Mouse (Mus musculus) stomach, postnatal 0 days (tissue): ENCODE measurements around the gene Zfp61. TPM values are rescaled to one million over a fixed set of nuclear protein-coding genes. Genes with fewer than 3 reads are reported as not detected.

ENCODE experiments used
- ATAC-seq: fragments of 200-750 bp; cut with Nextera tagmentation; 2 replicates; pipeline ENCODE4 v1.8.0; 2017; ENCODE audit not compliant: low FRiP score, low TSS enrichment
- DNase-seq: peaks from one replicate; pipeline ENCODE4 v3.0.0-alpha.2; 2016; ENCODE audit warnings: low spot score
- H3K27ac ChIP-seq: fragments of 300-500 bp; sonication (generic); replicated peaks from 2 replicates; pipeline ENCODE4 v1.5.1; 2014; ENCODE audit warnings: mild to moderate bottlenecking, control low read depth
- H3K27me3 ChIP-seq: fragments of 300-500 bp; sonication (generic); 2 replicates; pipeline ENCODE4 v1.6.1; 2014; ENCODE audit warnings: low read length; ENCODE audit not compliant: control insufficient read depth, insufficient read depth
- H3K36me3 ChIP-seq: fragments of 300-500 bp; sonication (generic); 2 replicates; pipeline ENCODE4 v1.6.1; 2014; ENCODE audit warnings: low read length, mixed read lengths; ENCODE audit not compliant: control insufficient read depth, insufficient read depth
- H3K4me1 ChIP-seq: fragments of 300-500 bp; sonication (generic); replicated peaks from 2 replicates; pipeline ENCODE4 v1.6.1; 2014; ENCODE audit warnings: antibody characterized with exemption; ENCODE audit not compliant: control insufficient read depth, insufficient read depth
- H3K4me2 ChIP-seq: fragments of 300-500 bp; sonication (generic); replicated peaks from 2 replicates; pipeline ENCODE4 v1.6.1; 2014; ENCODE audit warnings: low read depth, mild to moderate bottlenecking, control low read depth, moderate library complexity
- H3K4me3 ChIP-seq: fragments of 300-500 bp; sonication (generic); 2 replicates; pipeline ENCODE4 v1.5.1; 2014; ENCODE audit warnings: low read depth, low read length, control low read depth
- H3K9ac ChIP-seq: fragments of 300-500 bp; sonication (generic); 2 replicates; pipeline ENCODE4 v1.6.1; 2014; ENCODE audit warnings: mild to moderate bottlenecking, low read length, control low read depth, mixed read lengths
- H3K9me3 ChIP-seq: fragments of 300-500 bp; sonication (generic); 2 replicates; pipeline ENCODE4 v1.6.1; 2016; ENCODE audit warnings: low read length; ENCODE audit not compliant: control insufficient read depth
- CTCF ChIP-seq: IDR thresholded peaks from 2 replicates; pipeline ENCODE4 v1.5.1; 2016; ENCODE audit warnings: antibody characterized with exemption, low read depth, mild to moderate bottlenecking, moderate library complexity
- EP300 ChIP-seq: optimal IDR thresholded peaks from 2 replicates; pipeline ENCODE3; 2016; ENCODE audit warnings: antibody characterized with exemption
- WGBS: fragments of 180-500 bp; shearing (Covaris S2); extraction: QIAGEN DNeasy Blood & Tissue Kit; methylation state at CpG from one replicate; pipeline ENCODE4 v1.1.7; 2014; 5-methylcytosine and 5-hydroxymethylcytosine counted together
- polyA plus RNA-seq: library from polyadenylated mRNA; unstranded; fragments of >200 nt; fragmentation: Nextera tagmentation; extraction: Ambion mirVana; gene quantifications from 2 replicates; pipeline ENCODE4 v1.2.1, GENCODE M21; 2015

Zfp61 gene
- polyA plus RNA-seq, 1 experiment from 2014 or later, result 13.8 TPM

GRCm38 (mm10) chr7:24333304-24333986, 32.4 kb upstream of the Zfp61 start, which contains the start of gene Tescl:
Tescl (minus strand) TSS chr7:24333936.
- H3K9ac ChIP-seq, result no peak within 1 kb of the TSS
- peak within 1 kb of the TSS; percentile 25; the same call in 1 of the 2 replicates for H3K4me2 ChIP-seq
- no peak for DNase-seq
- no peak within 1 kb of the TSS for H3K4me3 ChIP-seq
- ATAC-seq, result no peak
- WGBS, result 37% methylated on average over 49 of the region's 49 CpGs
- H3K27ac ChIP-seq, result no peak within 1 kb of the TSS
- TF ChIP-seq CTCF (no peak), EP300 (no peak)
- no peaks in the 10 kb centered on the region for H3K4me1 ChIP-seq
- no peaks in the 10 kb centered on the region for H3K36me3 ChIP-seq
- no peaks in the 10 kb centered on the region for H3K27me3 ChIP-seq
- no peaks in the 10 kb centered on the region for H3K9me3 ChIP-seq

GRCm38 (mm10) chr7:24327281-24327975, 26.4 kb upstream of the Zfp61 start:
- no peak overlapping the region for H3K4me2 ChIP-seq
- peak; percentile 34 for DNase-seq
- WGBS, result 58% methylated on average over 14 of the region's 14 CpGs
- no peak overlapping the region for H3K9ac ChIP-seq
- no peaks in the 10 kb centered on the region for H3K27me3 ChIP-seq
- TF ChIP-seq CTCF, result no peak
- no peaks in the 10 kb centered on the region for H3K36me3 ChIP-seq
- 0 out of 2 replicates have a peak, but pooled peaks cover 2% of the 10 kb centered on the region for H3K9me3 ChIP-seq
- H3K4me3 ChIP-seq, result no peak overlapping the region
- H3K27ac ChIP-seq, result no peak overlapping the region
- no peaks in the 10 kb centered on the region for H3K4me1 ChIP-seq
- ATAC-seq, result peak; percentile 83

GRCm38 (mm10) chr7:24326273-24327135, 25.5 kb upstream of the Zfp61 start:
- 55% methylated on average over 20 of the region's 20 CpGs for WGBS
- no peaks in the 10 kb centered on the region for H3K36me3 ChIP-seq
- DNase-seq, result no peak
- peak overlapping the region; percentile 41 for H3K4me2 ChIP-seq
- H3K27me3 ChIP-seq, result no peaks in the 10 kb centered on the region
- no peaks in the 10 kb centered on the region for H3K4me1 ChIP-seq
- 0 out of 2 replicates have a peak, but pooled peaks cover 2% of the 10 kb centered on the region for H3K9me3 ChIP-seq
- H3K4me3 ChIP-seq, result peak overlapping the region; percentile 22
- TF ChIP-seq EP300 (no peak), CTCF (no peak)
- no peak for ATAC-seq
- no peak overlapping the region for H3K9ac ChIP-seq
- no peak overlapping the region for H3K27ac ChIP-seq

GRCm38 (mm10) chr7:24325675-24326128, 24.7 kb upstream of the Zfp61 start:
- peak overlapping the region; percentile 41 for H3K4me2 ChIP-seq
- H3K27ac ChIP-seq, result no peak overlapping the region
- peak overlapping the region; percentile 22 for H3K4me3 ChIP-seq
- no peaks in the 10 kb centered on the region for H3K27me3 ChIP-seq
- ATAC-seq (no peak), DNase-seq (peak; percentile 32)
- no peaks in the 10 kb centered on the region for H3K36me3 ChIP-seq
- TF ChIP-seq EP300 (no peak), CTCF (peak; percentile 18; the same call in 1 of the 2 replicates)
- WGBS, result 12% methylated on average over 13 of the region's 13 CpGs
- H3K4me1 ChIP-seq, result no peaks in the 10 kb centered on the region
- no peak overlapping the region for H3K9ac ChIP-seq
- 0 out of 2 replicates have a peak, but pooled peaks cover 2% of the 10 kb centered on the region for H3K9me3 ChIP-seq

GRCm38 (mm10) chr7:24325197-24325596, 24.2 kb upstream of the Zfp61 start:
- Histone ChIP-seq H3K9me3 (0 out of 2 replicates have a peak, but pooled peaks cover 2% of the 10 kb centered on the region), H3K27ac (no peak overlapping the region), H3K36me3 (no peaks in the 10 kb centered on the region), H3K9ac (no peak overlapping the region), H3K4me1 (no peaks in the 10 kb centered on the region), H3K4me3 (no peak overlapping the region), H3K4me2 (peak overlapping the region; percentile 41; the same call in 1 of the 2 replicates), H3K27me3 (no peaks in the 10 kb centered on the region)
- no peak for TF ChIP-seq EP300
- TF ChIP-seq CTCF, result no peak
- WGBS, result 86% methylated on average over 6 of the region's 6 CpGs
- ATAC-seq, result no peak
- DNase-seq, result no peak
